Mouse (Mus musculus): ENCODE results near the gene Plppr3. TPM values are rescaled to one million over a fixed set of nuclear protein-coding genes. Genes with fewer than 3 reads are reported as not detected.
A peak's percentile ranks its signal among the peaks of the same experiment; 100 is the strongest.

Gene Plppr3
- polyA plus RNA-seq, 2 experiments: 61.5 to 220 TPM

- H3K27ac ChIP-seq (replicated peaks; ENCODE audit: low read depth, low read length): no peak overlapping the region
- peaks cover 64% of the 10 kb centered on the region for H3K36me3 ChIP-seq (ENCODE audit: control insufficient read depth, insufficient read depth, low read length)
- WGBS: 88% methylated on average over 5 of the region's 5 CpGs
- no peak for DNase-seq (ENCODE audit: low spot score)
- H3K4me3 ChIP-seq (replicated peaks; ENCODE audit: low read length): no peak overlapping the region
- no peak overlapping the region for H3K4me2 ChIP-seq (replicated peaks; ENCODE audit: low read depth, low read length, severe bottlenecking)
- H3K4me1 ChIP-seq (ENCODE audit: control insufficient read depth, insufficient read depth, low read length): no peaks in the 10 kb centered on the region
- H3K9me3 ChIP-seq (ENCODE audit: control insufficient read depth, low read length): no peaks in the 10 kb centered on the region
- ATAC-seq (ENCODE audit: low FRiP score, low read depth): no peak
- no peak for TF ChIP-seq POLR2A (IDR thresholded peaks at IDR 0.05; ENCODE audit: borderline replicate concordance, extremely low read depth, insufficient read depth, insufficient read length)
- no peak overlapping the region for H3K9ac ChIP-seq (ENCODE audit: low read depth, low read length, severe bottlenecking)
- no peaks in the 10 kb centered on the region for H3K27me3 ChIP-seq (ENCODE audit: control insufficient read depth, insufficient read depth, low read length)
These were observed 60.1 kb downstream of the Plppr3 start for GRCm38 (mm10) chr10:79814271-79814842.

DNA sequence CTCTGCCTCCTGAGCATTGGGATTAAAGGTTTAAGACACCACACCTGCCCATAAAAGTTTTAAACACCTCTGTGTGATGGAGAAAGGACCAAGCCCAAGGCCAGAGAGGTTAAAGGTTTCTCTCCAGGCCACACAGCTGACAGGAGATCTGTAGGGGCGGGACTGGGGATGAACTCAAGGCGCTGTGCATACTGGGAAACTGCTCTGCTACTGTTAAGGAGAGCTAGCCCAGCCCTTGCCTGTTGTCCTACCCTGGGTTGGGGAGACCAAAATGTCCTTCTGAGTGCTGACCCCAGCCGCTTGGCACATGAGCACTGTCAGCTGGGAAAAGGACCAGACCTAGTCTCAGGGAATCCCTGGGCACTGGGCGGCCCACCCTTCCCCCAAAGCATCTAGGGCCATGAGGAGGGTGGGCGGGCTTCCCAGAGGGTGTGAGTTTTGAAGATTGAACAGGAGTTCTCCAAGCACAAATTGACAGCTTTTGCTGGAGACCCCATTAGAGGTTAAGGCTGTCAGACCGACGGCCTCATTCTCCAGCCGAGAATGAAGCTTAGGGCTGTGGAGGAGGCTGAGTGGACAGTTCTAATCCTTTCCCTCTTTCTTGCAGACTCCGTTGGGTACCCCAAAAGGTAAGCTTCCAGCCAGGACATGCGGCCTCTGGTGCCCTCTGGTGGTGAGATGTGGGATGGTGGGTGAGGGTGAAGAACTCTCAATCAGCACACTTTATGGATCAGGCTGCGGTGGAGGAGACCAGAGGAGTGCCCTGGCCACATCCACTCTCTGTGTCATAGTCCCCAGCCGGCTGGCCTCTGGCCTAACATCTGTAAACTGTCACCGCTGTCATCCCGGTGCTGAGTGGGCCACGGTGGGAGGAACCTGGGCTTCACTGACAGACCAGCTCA is 62.4 kb downstream of the Plppr3 start:
- Histone ChIP-seq H3K9me3 (ENCODE audit: control insufficient read depth, low read length) (no peaks in the 10 kb centered on the region), H3K9ac (ENCODE audit: low read depth, low read length, severe bottlenecking) (no peak overlapping the region), H3K36me3 (ENCODE audit: control insufficient read depth, insufficient read depth, low read length) (peaks cover 67% of the 10 kb centered on the region), H3K27me3 (ENCODE audit: control insufficient read depth, insufficient read depth, low read length) (no peaks in the 10 kb centered on the region), H3K27ac (replicated peaks; ENCODE audit: low read depth, low read length) (no peak overlapping the region), H3K4me3 (replicated peaks; ENCODE audit: low read length) (no peak overlapping the region), H3K4me1 (ENCODE audit: control insufficient read depth, insufficient read depth, low read length) (no peaks in the 10 kb centered on the region), H3K4me2 (replicated peaks; ENCODE audit: low read depth, low read length, severe bottlenecking) (no peak overlapping the region)
- WGBS: 28% methylated on average over 15 of the region's 15 CpGs
- ATAC-seq (ENCODE audit: low FRiP score, low read depth): 0 out of 2 replicates have a peak, but pooled peaks have one; percentile 34
- peak; percentile 68 for DNase-seq (ENCODE audit: low spot score)
- no peak for TF ChIP-seq POLR2A (IDR thresholded peaks at IDR 0.05; ENCODE audit: borderline replicate concordance, extremely low read depth, insufficient read depth, insufficient read length)

Small RNA genes lying within 50 kb of the gene (microRNA-seq; reads per million reads assigned to microRNA genes)
- not detected for gene Mir6910

Other genes starting within 250 kb of the Plppr3 start
Only the 30 nearest of the 34 such genes appear.
- gene Madcam1, start 210.1 kb downstream of the Plppr3 start, polyA plus RNA-seq (2012; rRNA removed): 5.0 and 8.4 TPM in 2 replicates
- 8.2 and 11.5 TPM in 2 replicates for gene Madcam1, start 210.1 kb downstream of the Plppr3 start, polyA plus RNA-seq (2014; fragmentation: Nextera tagmentation; extraction: Ambion mirVana)
- gene Tpgs1, start 205.3 kb downstream of the Plppr3 start, polyA plus RNA-seq (2012; rRNA removed): 44.6 and 57.4 TPM in 2 replicates
- 66.0 and 67.0 TPM in 2 replicates for gene Tpgs1, start 205.3 kb downstream of the Plppr3 start, polyA plus RNA-seq (2014; fragmentation: Nextera tagmentation; extraction: Ambion mirVana)
- 138 and 156 TPM in 2 replicates for gene Cdc34, start 192.4 kb downstream of the Plppr3 start, polyA plus RNA-seq (2012; rRNA removed)
- gene Cdc34, start 192.4 kb downstream of the Plppr3 start, polyA plus RNA-seq (2014; fragmentation: Nextera tagmentation; extraction: Ambion mirVana): 106 and 110 TPM in 2 replicates
- gene Gzmm, start 185.6 kb downstream of the Plppr3 start, polyA plus RNA-seq (2012; rRNA removed): 1.1 and 1.4 TPM in 2 replicates
- gene Gzmm, start 185.6 kb downstream of the Plppr3 start, polyA plus RNA-seq (2014; fragmentation: Nextera tagmentation; extraction: Ambion mirVana): 0.66 and 0.82 TPM in 2 replicates
- 763 and 866 TPM in 2 replicates for gene Bsg, start 170.1 kb downstream of the Plppr3 start, polyA plus RNA-seq (2012; rRNA removed)
- gene Bsg, start 170.1 kb downstream of the Plppr3 start, polyA plus RNA-seq (2014; fragmentation: Nextera tagmentation; extraction: Ambion mirVana): 805 and 825 TPM in 2 replicates
- gene Hcn2, start 158.0 kb downstream of the Plppr3 start, polyA plus RNA-seq (2012; rRNA removed): 0.70 and 1.3 TPM in 2 replicates
- gene Hcn2, start 158.0 kb downstream of the Plppr3 start, polyA plus RNA-seq (2014; fragmentation: Nextera tagmentation; extraction: Ambion mirVana): 0.18 and 0.21 TPM in 2 replicates
- gene Polrmt, start 128.1 kb downstream of the Plppr3 start, polyA plus RNA-seq (2012; rRNA removed): 64.1 and 75.3 TPM in 2 replicates
- gene Polrmt, start 128.1 kb downstream of the Plppr3 start, polyA plus RNA-seq (2014; fragmentation: Nextera tagmentation; extraction: Ambion mirVana): 33.4 and 36.6 TPM in 2 replicates
- 0.13 and 0.22 TPM in 2 replicates for gene Fgf22, start 119.6 kb downstream of the Plppr3 start, polyA plus RNA-seq (2012; rRNA removed)
- 0.21 and 0.80 TPM in 2 replicates for gene Fgf22, start 119.6 kb downstream of the Plppr3 start, polyA plus RNA-seq (2014; fragmentation: Nextera tagmentation; extraction: Ambion mirVana)
- 176 and 229 TPM in 2 replicates for gene Rnf126, start 107.7 kb downstream of the Plppr3 start, polyA plus RNA-seq (2012; rRNA removed)
- 100 and 103 TPM in 2 replicates for gene Rnf126, start 107.7 kb downstream of the Plppr3 start, polyA plus RNA-seq (2014; fragmentation: Nextera tagmentation; extraction: Ambion mirVana)
- 11.6 and 14.7 TPM in 2 replicates for gene Fstl3, start 97.4 kb downstream of the Plppr3 start, polyA plus RNA-seq (2012; rRNA removed)
- 9.0 and 9.5 TPM in 2 replicates for gene Fstl3, start 97.4 kb downstream of the Plppr3 start, polyA plus RNA-seq (2014; fragmentation: Nextera tagmentation; extraction: Ambion mirVana)
- gene Prss57, start 83.7 kb downstream of the Plppr3 start, polyA plus RNA-seq (2012; rRNA removed): 0.04 and 0.06 TPM in 2 replicates
- not detected in 2 replicates for gene Prss57, start 83.7 kb downstream of the Plppr3 start, polyA plus RNA-seq (2014; fragmentation: Nextera tagmentation; extraction: Ambion mirVana)
- gene Palm, start 81.1 kb downstream of the Plppr3 start, polyA plus RNA-seq (2012; rRNA removed): 55.8 and 72.7 TPM in 2 replicates
- 76.2 and 83.8 TPM in 2 replicates for gene Palm, start 81.1 kb downstream of the Plppr3 start, polyA plus RNA-seq (2014; fragmentation: Nextera tagmentation; extraction: Ambion mirVana)
- gene Misp, start 53.6 kb downstream of the Plppr3 start, polyA plus RNA-seq (2012; rRNA removed): 0.41 and 0.50 TPM in 2 replicates
- 0.54 and 1.2 TPM in 2 replicates for gene Misp, start 53.6 kb downstream of the Plppr3 start, polyA plus RNA-seq (2014; fragmentation: Nextera tagmentation; extraction: Ambion mirVana)
- 536 and 644 TPM in 2 replicates for gene Ptbp1, start 20.2 kb downstream of the Plppr3 start, polyA plus RNA-seq (2012; rRNA removed)
- gene Ptbp1, start 20.2 kb downstream of the Plppr3 start, polyA plus RNA-seq (2014; fragmentation: Nextera tagmentation; extraction: Ambion mirVana): 262 and 279 TPM in 2 replicates
- 10.3 and 17.3 TPM in 2 replicates for gene Prtn3, start 158 bp downstream of the Plppr3 start, polyA plus RNA-seq (2012; rRNA removed)
- gene Prtn3, start 158 bp downstream of the Plppr3 start, polyA plus RNA-seq (2014; fragmentation: Nextera tagmentation; extraction: Ambion mirVana): 5.9 and 8.2 TPM in 2 replicates
- gene Elane, start 11.6 kb upstream of the Plppr3 start, polyA plus RNA-seq (2012; rRNA removed): 0.35 and 1.8 TPM in 2 replicates
- gene Elane, start 11.6 kb upstream of the Plppr3 start, polyA plus RNA-seq (2014; fragmentation: Nextera tagmentation; extraction: Ambion mirVana): 0.62 and 1.2 TPM in 2 replicates
- 1.1 and 2.3 TPM in 2 replicates for gene Cfd, start 16.2 kb upstream of the Plppr3 start, polyA plus RNA-seq (2012; rRNA removed)
- not detected in 2 replicates for gene Cfd, start 16.2 kb upstream of the Plppr3 start, polyA plus RNA-seq (2014; fragmentation: Nextera tagmentation; extraction: Ambion mirVana)
- gene Med16, start 34.3 kb upstream of the Plppr3 start, polyA plus RNA-seq (2012; rRNA removed): 54.6 and 73.8 TPM in 2 replicates
- 33.4 and 38.3 TPM in 2 replicates for gene Med16, start 34.3 kb upstream of the Plppr3 start, polyA plus RNA-seq (2014; fragmentation: Nextera tagmentation; extraction: Ambion mirVana)
- not detected in 2 replicates for gene Gm26602, start 36.2 kb upstream of the Plppr3 start, polyA plus RNA-seq (2012; rRNA removed)
- 6.6 TPM in 1 of 2 replicates, not detected in the other for gene Gm26602, start 36.2 kb upstream of the Plppr3 start, polyA plus RNA-seq (2014; fragmentation: Nextera tagmentation; extraction: Ambion mirVana)
- gene Kiss1r, start 42.3 kb upstream of the Plppr3 start, polyA plus RNA-seq (2012; rRNA removed): 2.5 and 2.8 TPM in 2 replicates
- gene Kiss1r, start 42.3 kb upstream of the Plppr3 start, polyA plus RNA-seq (2014; fragmentation: Nextera tagmentation; extraction: Ambion mirVana): 0.17 and 0.26 TPM in 2 replicates
- gene R3hdm4, start 46.6 kb upstream of the Plppr3 start, polyA plus RNA-seq (2012; rRNA removed): 158 and 219 TPM in 2 replicates
- 141 and 152 TPM in 2 replicates for gene R3hdm4, start 46.6 kb upstream of the Plppr3 start, polyA plus RNA-seq (2014; fragmentation: Nextera tagmentation; extraction: Ambion mirVana)
- gene Arid3a, start 52.4 kb upstream of the Plppr3 start, polyA plus RNA-seq (2012; rRNA removed): 8.6 and 12.6 TPM in 2 replicates
- gene Arid3a, start 52.4 kb upstream of the Plppr3 start, polyA plus RNA-seq (2014; fragmentation: Nextera tagmentation; extraction: Ambion mirVana): 4.8 and 5.0 TPM in 2 replicates
- gene Wdr18, start 85.5 kb upstream of the Plppr3 start, polyA plus RNA-seq (2012; rRNA removed): 58.7 and 78.5 TPM in 2 replicates
- 99.8 and 106 TPM in 2 replicates for gene Wdr18, start 85.5 kb upstream of the Plppr3 start, polyA plus RNA-seq (2014; fragmentation: Nextera tagmentation; extraction: Ambion mirVana)
- gene Grin3b, start 96.1 kb upstream of the Plppr3 start, polyA plus RNA-seq (2012; rRNA removed): 0.72 and 0.76 TPM in 2 replicates
- 0.23 and 0.55 TPM in 2 replicates for gene Grin3b, start 96.1 kb upstream of the Plppr3 start, polyA plus RNA-seq (2014; fragmentation: Nextera tagmentation; extraction: Ambion mirVana)
- gene Tmem259, start 109.7 kb upstream of the Plppr3 start, polyA plus RNA-seq (2012; rRNA removed): 260 and 379 TPM in 2 replicates
- gene Tmem259, start 109.7 kb upstream of the Plppr3 start, polyA plus RNA-seq (2014; fragmentation: Nextera tagmentation; extraction: Ambion mirVana): 24.5 and 25.2 TPM in 2 replicates
- gene Cnn2, start 114.0 kb upstream of the Plppr3 start, polyA plus RNA-seq (2012; rRNA removed): 133 and 173 TPM in 2 replicates
- 273 and 290 TPM in 2 replicates for gene Cnn2, start 114.0 kb upstream of the Plppr3 start, polyA plus RNA-seq (2014; fragmentation: Nextera tagmentation; extraction: Ambion mirVana)
- 6.2 and 8.0 TPM in 2 replicates for gene Abca7, start 121.9 kb upstream of the Plppr3 start, polyA plus RNA-seq (2012; rRNA removed)
- 2.2 and 2.4 TPM in 2 replicates for gene Abca7, start 121.9 kb upstream of the Plppr3 start, polyA plus RNA-seq (2014; fragmentation: Nextera tagmentation; extraction: Ambion mirVana)
- 12.8 and 14.4 TPM in 2 replicates for gene Arhgap45, start 142.0 kb upstream of the Plppr3 start, polyA plus RNA-seq (2012; rRNA removed)
- 3.4 and 5.7 TPM in 2 replicates for gene Arhgap45, start 142.0 kb upstream of the Plppr3 start, polyA plus RNA-seq (2014; fragmentation: Nextera tagmentation; extraction: Ambion mirVana)
- 287 and 350 TPM in 2 replicates for gene Polr2e, start 165.2 kb upstream of the Plppr3 start, polyA plus RNA-seq (2012; rRNA removed)
- 247 and 248 TPM in 2 replicates for gene Polr2e, start 165.2 kb upstream of the Plppr3 start, polyA plus RNA-seq (2014; fragmentation: Nextera tagmentation; extraction: Ambion mirVana)
- gene Gpx4, start 172.5 kb upstream of the Plppr3 start, polyA plus RNA-seq (2012; rRNA removed): 372 and 379 TPM in 2 replicates
- gene Gpx4, start 172.5 kb upstream of the Plppr3 start, polyA plus RNA-seq (2014; fragmentation: Nextera tagmentation; extraction: Ambion mirVana): 466 and 493 TPM in 2 replicates